Mouse (Mus musculus): ENCODE data around the gene Fam181b. TPM values are rescaled to one million over a fixed set of nuclear protein-coding genes. Genes with fewer than 3 reads are reported as not detected.

Gene Fam181b
- polyA plus RNA-seq, 1 experiment: 0.51 TPM

GRCm38 (mm10) chr7:93117561-93117960 is 37.9 kb downstream of the Fam181b start:
- TF ChIP-seq CTCF (IDR thresholded peaks at IDR 0.05; ENCODE audit: borderline replicate concordance, insufficient read depth, low read length): no peak
- no peak for TF ChIP-seq POLR2A (IDR thresholded peaks at IDR 0.05; ENCODE audit: low read depth, low read length)
- H3K4me1 ChIP-seq (ENCODE audit: control insufficient read depth, insufficient read depth, low read length): no peaks in the 10 kb centered on the region

GRCm38 (mm10) chr7:93123936-93124335 is 44.3 kb downstream of the Fam181b start:
- no peak overlapping the region for H3K4me3 ChIP-seq (ENCODE audit: insufficient read depth, low read length)
- H3K4me1 ChIP-seq (ENCODE audit: control insufficient read depth, insufficient read depth, low read length): no peaks in the 10 kb centered on the region
- no peak for TF ChIP-seq CTCF (IDR thresholded peaks at IDR 0.05; ENCODE audit: borderline replicate concordance, insufficient read depth, low read length)
- TF ChIP-seq POLR2A (IDR thresholded peaks at IDR 0.05; ENCODE audit: low read depth, low read length): no peak
- no peak overlapping the region for H3K27ac ChIP-seq (ENCODE audit: insufficient read depth, low read length)

More at GRCm38 (mm10) chr7:93117561-93117960, 37.9 kb downstream of the Fam181b start:
- no peak overlapping the region for H3K4me3 ChIP-seq (ENCODE audit: insufficient read depth, low read length)
- no peak overlapping the region for H3K27ac ChIP-seq (ENCODE audit: insufficient read depth, low read length)

Other genes starting within 250 kb of the Fam181b start
- 26.8 and 31.0 TPM in 2 replicates for gene Ddias, start 205.6 kb upstream of the Fam181b start, polyA plus RNA-seq (2011; ENCODE audit: insufficient read length, low read depth, missing spikeins)
- 73.0 and 77.9 TPM in 2 replicates for gene Prcp, start 205.4 kb upstream of the Fam181b start, polyA plus RNA-seq (2011; ENCODE audit: insufficient read length, low read depth, missing spikeins)

Data from embryonic fibroblast, embryonic 13.5 days (primary cell).